Mouse (Mus musculus) lung, adult 2 months (tissue): ENCODE data around the gene Acsl6.

Source experiments
- CTCF ChIP-seq: fragments of 200-500 bp; IDR thresholded peaks from 2 replicates; pipeline ENCODE4 v1.5.1; 2011; ENCODE audit warnings: mild to moderate bottlenecking, low read length, control low read depth; ENCODE audit not compliant: insufficient read depth
- POLR2A ChIP-seq: fragments of 200-500 bp; IDR thresholded peaks from 2 replicates; pipeline ENCODE4 v1.6.1; 2011; ENCODE audit warnings: low read depth, mild to moderate bottlenecking, control low read depth, low read length, borderline replicate concordance; ENCODE audit errors: extremely low read depth

DNA sequence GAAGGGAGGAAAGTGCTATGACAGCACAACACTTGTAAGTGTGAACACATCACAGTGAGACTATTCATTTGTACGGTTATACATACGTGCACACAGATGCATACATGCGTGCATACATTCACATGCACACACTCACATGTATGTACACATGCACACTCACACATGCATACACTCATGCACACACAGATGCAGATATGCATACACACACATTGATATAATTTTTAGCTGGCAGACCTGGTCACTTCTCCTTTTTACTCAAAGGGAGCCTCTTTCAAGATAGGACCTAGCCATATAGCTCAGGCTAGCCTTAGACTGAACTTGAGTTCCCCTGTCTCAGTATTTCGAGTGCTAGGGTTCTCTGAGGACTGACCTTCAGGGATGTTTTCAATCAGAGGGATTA lies 87.7 kb downstream of the Acsl6 start:
- TF ChIP-seq POLR2A: no peak
- no peak for TF ChIP-seq CTCF
